ENCODE assay signal across 13 mouse cellular contexts in genomic region chr2:112816976-112817375, GRCm38 (mm10).
"Had no signal": no experiment of that assay in that cellular context is flagged by ENCODE, and none has a peak within 500 bp of the region (broad histone marks: within the 10 kb centered on the region; RNA-seq: fewer than 3 reads in every experiment).

No protein-coding gene starts in this region.

- H3K36me3 ChIP-seq: liver, embryonic 13.5 days; midbrain, embryonic 12.5 days; midbrain, embryonic 15.5 days; neural tube, embryonic 12.5 days; neural tube, embryonic 15.5 days had no signal

- H3K9me3 ChIP-seq: liver, embryonic 13.5 days; midbrain, embryonic 12.5 days; midbrain, embryonic 15.5 days; neural tube, embryonic 12.5 days; neural tube, embryonic 15.5 days had no signal

- H3K9ac ChIP-seq: liver, embryonic 13.5 days; midbrain, embryonic 12.5 days; midbrain, embryonic 15.5 days; neural tube, embryonic 12.5 days; neural tube, embryonic 15.5 days had no signal

- H3K4me3 ChIP-seq: layer of hippocampus, adult 2 months; liver, embryonic 13.5 days; midbrain, embryonic 12.5 days; midbrain, embryonic 15.5 days; neural tube, embryonic 12.5 days; neural tube, embryonic 15.5 days had no signal

- H3K27me3 ChIP-seq: liver, embryonic 13.5 days; midbrain, embryonic 12.5 days; midbrain, embryonic 15.5 days; neural tube, embryonic 12.5 days; neural tube, embryonic 15.5 days had no signal

- ATAC-seq: midbrain, embryonic 15.5 days had no signal

- H3K4me1 ChIP-seq: liver, embryonic 13.5 days; midbrain, embryonic 12.5 days; midbrain, embryonic 15.5 days; neural tube, embryonic 15.5 days had no signal

- H3K4me2 ChIP-seq: liver, embryonic 13.5 days; midbrain, embryonic 12.5 days; midbrain, embryonic 15.5 days; neural tube, embryonic 12.5 days; neural tube, embryonic 15.5 days had no signal

- DNase-seq: kidney, postnatal 25 days; layer of hippocampus, adult 9-11 months; liver, embryonic 13.5 days; lung, adult 2 months; lung, postnatal 14 days; thymus, adult 18-20 months; thymus, postnatal 36 days had no signal

- H3K27ac ChIP-seq: layer of hippocampus, adult 2 months; liver, embryonic 13.5 days; macrophage; midbrain, embryonic 12.5 days; midbrain, embryonic 15.5 days; neural tube, embryonic 12.5 days; neural tube, embryonic 15.5 days had no signal
